Comparison of ENCODE assay signal across 9 mouse cellular contexts in the genomic region with DNA sequence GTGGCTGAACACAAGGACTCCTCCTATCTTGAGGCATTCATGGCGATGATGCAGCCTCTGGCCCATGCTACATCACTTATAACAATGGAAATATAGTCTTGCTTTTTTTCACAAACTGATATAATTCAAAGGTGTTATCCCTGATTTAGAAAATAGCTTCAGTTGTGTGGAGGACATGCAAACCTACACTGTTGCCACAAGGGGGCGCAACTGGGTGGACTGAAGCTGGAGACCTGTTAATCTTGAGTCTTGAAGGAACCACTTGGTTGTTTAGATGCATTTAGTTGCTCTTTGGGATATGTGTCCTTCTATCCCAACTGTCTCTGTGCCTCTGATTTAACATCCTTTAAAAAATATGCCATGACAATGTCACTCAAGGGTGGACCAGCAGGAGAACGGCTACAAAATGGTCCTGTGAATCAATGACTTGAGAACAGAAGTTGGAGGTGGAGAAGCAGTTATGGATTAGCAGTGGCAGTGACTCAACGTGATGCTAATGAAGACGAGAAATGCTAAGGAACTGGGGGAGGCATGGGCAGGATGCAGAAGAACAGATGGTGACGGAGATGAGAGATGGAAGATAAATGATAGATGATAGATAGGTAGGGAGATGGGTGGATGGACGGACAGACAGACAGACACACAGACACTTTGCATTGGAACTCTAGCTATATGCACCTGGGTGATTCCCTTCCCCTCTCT. TPM values are rescaled to one million over a fixed set of nuclear protein-coding genes. Genes with fewer than 3 reads are reported as not detected.
DNase-seq lines count a peak whose midpoint lies in the region; ATAC-seq and TF ChIP-seq lines count a peak whose summit lies in the region.
"Had no signal": no experiment of that assay in that cellular context is flagged by ENCODE, and none has a peak within 500 bp of the region (broad histone marks: within the 10 kb centered on the region; RNA-seq: fewer than 3 reads in every experiment).

No protein-coding gene starts in this region.

- no peak overlapping the region for H3K9ac ChIP-seq in lung, postnatal 0 days (replicated peaks; ENCODE audit: low read depth)
- H3K9ac ChIP-seq: heart, embryonic 15.5 days had no signal

- no peak for ATAC-seq in lung, postnatal 0 days
- no peak for ATAC-seq in monocyte, adult 5-6 weeks (replicated peaks; ENCODE audit: insufficient number of reproducible peaks, low FRiP score, low TSS enrichment, poor library complexity, severe bottlenecking)

- TF ChIP-seq EP300 in lung, postnatal 0 days (IDR thresholded peaks at IDR 0.05): no peak

- peak; percentile 13 to 50 for DNase-seq in cerebellum, postnatal 14 days
- no peak for DNase-seq in cerebellum, adult 9-10 months
- DNase-seq in lung, adult 2 months: no peak
- DNase-seq in lung, postnatal 25 days (ENCODE audit: low spot score): no peak
- DNase-seq in lung, postnatal 0 days (ENCODE audit: low spot score): peak; percentile 49
- DNase-seq in layer of hippocampus, adult 11-12 months (ENCODE audit: low spot score): no peak

- H3K27me3 ChIP-seq in lung, postnatal 0 days (replicated peaks; ENCODE audit: insufficient read depth, low read length): no peaks in the 10 kb centered on the region
- H3K27me3 ChIP-seq: heart, embryonic 15.5 days had no signal

- no peak for TF ChIP-seq POLR2A in lung, adult 2 months (IDR thresholded peaks at IDR 0.05; ENCODE audit: borderline replicate concordance, extremely low read depth, low read depth, low read length)
- no peak for TF ChIP-seq POLR2A in bone marrow macrophage, adult 2 months (IDR thresholded peaks at IDR 0.05; ENCODE audit: borderline replicate concordance, low read depth, low read length)

- H3K9me3 ChIP-seq in lung, postnatal 0 days (ENCODE audit: low read length): no peaks in the 10 kb centered on the region
- H3K9me3 ChIP-seq: heart, embryonic 15.5 days had no signal

- H3K4me3 ChIP-seq in lung, adult 2 months (replicated peaks; ENCODE audit: extremely low read depth, low read depth, low read length): no peak overlapping the region
- no peak overlapping the region for H3K4me3 ChIP-seq in bone marrow macrophage, adult 2 months (ENCODE audit: insufficient read depth, low read length)
- H3K4me3 ChIP-seq in lung, postnatal 0 days (ENCODE audit: low read depth, low read length): no peak overlapping the region
- H3K4me3 ChIP-seq: heart, embryonic 15.5 days had no signal

- H3K4me2 ChIP-seq in lung, postnatal 0 days (replicated peaks; ENCODE audit: low read depth, low read length): no peak overlapping the region
- H3K4me2 ChIP-seq: heart, embryonic 15.5 days had no signal

- WGBS in lung, adult 2 months: 53% methylated on average over 7 of the region's 7 CpGs
- 59% methylated on average over 7 of the region's 7 CpGs for WGBS in lung, postnatal 0 days

- H3K4me1 ChIP-seq in lung, adult 2 months (ENCODE audit: control insufficient read depth, insufficient read depth, low read length): no peaks in the 10 kb centered on the region
- no peaks in the 10 kb centered on the region for H3K4me1 ChIP-seq in bone marrow macrophage, adult 2 months (ENCODE audit: control insufficient read depth, insufficient read depth, low read length)
- H3K4me1 ChIP-seq in lung, postnatal 0 days (ENCODE audit: insufficient read depth, low read depth, low read length): no peaks in the 10 kb centered on the region
- H3K4me1 ChIP-seq: heart, embryonic 15.5 days had no signal

- H3K27ac ChIP-seq in bone marrow macrophage, adult 2 months (ENCODE audit: insufficient read depth, low read depth, low read length): no peak overlapping the region
- H3K27ac ChIP-seq in lung, postnatal 0 days (ENCODE audit: low read length): no peak overlapping the region
- H3K27ac ChIP-seq: heart, embryonic 15.5 days had no signal

- peak; percentile 74 for TF ChIP-seq CTCF in lung, adult 2 months (IDR thresholded peaks at IDR 0.05; ENCODE audit: insufficient read depth, low read length)
- TF ChIP-seq CTCF in bone marrow macrophage, adult 2 months (IDR thresholded peaks at IDR 0.05; ENCODE audit: low read depth, low read length): peak; percentile 45
- peak; percentile 92 for TF ChIP-seq CTCF in lung, postnatal 0 days (IDR thresholded peaks at IDR 0.05)

- H3K36me3 ChIP-seq in lung, postnatal 0 days (ENCODE audit: insufficient read depth, low read length): no peaks in the 10 kb centered on the region
- H3K36me3 ChIP-seq: heart, embryonic 15.5 days had no signal

RNA-seq across cellular contexts. Expression of a gene that starts 10.8 kb away (rescaled TPM):
- 5.0 and 6.8 TPM in 2 replicates for polyA plus RNA-seq in lung, adult 2 months (2012; rRNA removed)
- polyA plus RNA-seq in bone marrow macrophage, adult 2 months (2012; ENCODE audit: insufficient read depth, insufficient read length, missing spikeins): not detected in 2 replicates
- 4.3 and 4.4 TPM in 2 replicates for polyA plus RNA-seq in lung, postnatal 0 days (2015; fragmentation: Nextera tagmentation; extraction: Ambion mirVana)
- total RNA-seq in monocyte, adult 5-6 weeks (2017): not detected in 3 replicates

RNA-seq across cellular contexts. Expression of a gene that starts 54.5 kb away (rescaled TPM):
- 60.9 and 84.2 TPM in 2 replicates for polyA plus RNA-seq in lung, adult 2 months (2012; rRNA removed)
- 50.9 and 59.0 TPM in 2 replicates for polyA plus RNA-seq in bone marrow macrophage, adult 2 months (2012; ENCODE audit: insufficient read depth, insufficient read length, missing spikeins)
- polyA plus RNA-seq in lung, postnatal 0 days (2015; fragmentation: Nextera tagmentation; extraction: Ambion mirVana): 14.5 and 16.2 TPM in 2 replicates
- 13.5 to 17.3 TPM (median 14.1 TPM) in 3 replicates for total RNA-seq in monocyte, adult 5-6 weeks (2017)

Comparison
In these comparisons a context has a peak if more than half of its experiments do, and no peak if none do; other contexts are left out.
1. DNase-seq: peak in cerebellum, postnatal 14 days (2 of 2) and lung, postnatal 0 days (single experiment); none in cerebellum, adult 9-10 months (single experiment), lung, adult 2 months (single experiment), lung, postnatal 25 days (single experiment) and layer of hippocampus, adult 11-12 months (single experiment).
2. Peak in every context shown above with its lines, with median percentiles within 50 percentile points of each other: CTCF ChIP-seq.